Mouse (Mus musculus) limb, embryonic 11.5 days (tissue): ENCODE data around the gene Catspere2. TPM values are rescaled to one million over a fixed set of nuclear protein-coding genes. Genes with fewer than 3 reads are reported as not detected.
"Not testable (repeated sequence)": the region's sequence is repeated elsewhere in the genome, so short reads cannot be mapped to it uniquely, and the experiment has no call there.

Experiments
- ATAC-seq: fragments of 200-750 bp; cut with Nextera tagmentation; 2 replicates; pipeline ENCODE4 v1.8.0; 2017; ENCODE audit warnings: low read depth; ENCODE audit not compliant: insufficient number of reproducible peaks, low FRiP score, low TSS enrichment
- DNase-seq: peaks from one replicate; pipeline ENCODE4 v3.0.0-alpha.2; 2015; ENCODE audit warnings: low spot score
- H3K27ac ChIP-seq: fragments of 300-500 bp; sonication (generic); replicated peaks from 2 replicates; pipeline ENCODE4 v1.5.1; 2014; ENCODE audit warnings: low read depth, mild to moderate bottlenecking, low read length
- H3K27me3 ChIP-seq: fragments of 300-500 bp; sonication (generic); 2 replicates; pipeline ENCODE4 v1.6.1; 2014; ENCODE audit warnings: mild to moderate bottlenecking, low read length, mixed read lengths; ENCODE audit not compliant: control insufficient read depth, insufficient read depth
- H3K36me3 ChIP-seq: fragments of 300-500 bp; sonication (generic); 2 replicates; pipeline ENCODE4 v1.6.1; 2014; ENCODE audit warnings: mild to moderate bottlenecking, low read length, moderate library complexity, mixed read lengths; ENCODE audit not compliant: control insufficient read depth, insufficient read depth
- H3K4me1 ChIP-seq: fragments of 300-500 bp; sonication (generic); 2 replicates; pipeline ENCODE4 v1.6.1; 2014; ENCODE audit warnings: low read length, mixed read lengths; ENCODE audit not compliant: control insufficient read depth, insufficient read depth
- H3K4me2 ChIP-seq: fragments of 300-500 bp; sonication (generic); 2 replicates; pipeline ENCODE4 v1.6.1; 2014; ENCODE audit warnings: low read depth, mild to moderate bottlenecking, moderate library complexity; ENCODE audit not compliant: severe bottlenecking
- H3K4me3 ChIP-seq: fragments of 300-500 bp; sonication (generic); 2 replicates; pipeline ENCODE4 v1.5.1; 2014; ENCODE audit warnings: low read depth, low read length
- H3K9ac ChIP-seq: fragments of 300-500 bp; sonication (generic); 2 replicates; pipeline ENCODE4 v1.6.1; 2014; ENCODE audit warnings: mild to moderate bottlenecking, low read length
- H3K9me3 ChIP-seq: fragments of 300-500 bp; sonication (generic); 2 replicates; pipeline ENCODE4 v1.6.1; 2016; ENCODE audit warnings: low read length; ENCODE audit not compliant: control insufficient read depth
- whole genome bisulfite sequencing: fragments of 180-500 bp; shearing (Covaris S2); extraction: QIAGEN DNeasy Blood & Tissue Kit; methylation state at CpG from one replicate; pipeline ENCODE4 v1.1.7; 2014; 5-methylcytosine and 5-hydroxymethylcytosine counted together
- polyA plus RNA-seq: library from polyadenylated mRNA; unstranded; fragments of >200 nt; fragmentation: Nextera tagmentation; extraction: Ambion mirVana; gene quantifications from 2 replicates; pipeline ENCODE4 v1.2.1, GENCODE M21; 2014

The Catspere2 gene
- polyA plus RNA-seq, result 0.17 TPM in 1 of 2 replicates, not detected in the other

DNA sequence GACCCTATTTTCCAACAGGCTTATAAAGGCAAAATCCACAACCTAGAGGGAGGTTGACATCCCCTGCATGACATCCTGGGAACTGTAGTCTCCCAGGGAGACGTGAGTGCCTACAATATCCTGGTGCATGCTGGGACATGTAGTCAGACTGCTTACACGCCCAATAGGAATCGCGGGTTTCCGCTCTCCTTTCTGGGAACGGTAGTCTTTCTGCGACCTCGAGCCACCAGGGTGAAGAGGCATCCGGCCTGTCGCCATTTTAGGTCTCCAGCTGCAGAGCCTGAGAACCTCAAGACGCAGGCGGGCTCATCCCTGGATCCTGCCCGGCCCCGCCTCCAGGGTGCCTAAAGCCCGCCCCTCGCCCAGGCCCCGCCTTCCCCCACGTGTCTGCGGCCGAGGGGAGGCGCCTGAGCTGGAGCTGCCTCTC lies at the start of gene Catspere2:
Gene Catspere2 (plus strand): TSS at position 400 of the 427 bp plus-strand sequence.
- Histone ChIP-seq H3K4me3 (peak within 1 kb of the TSS; percentile 51), H3K9ac (peak within 1 kb of the TSS; percentile 34; the same call in 1 of the 2 replicates), H3K4me2 (peak within 1 kb of the TSS; percentile 54)
- ATAC-seq (peak; percentile 99), DNase-seq (peak; percentile 89)
- not testable (repeated sequence) for H3K4me1 ChIP-seq, H3K27ac ChIP-seq, H3K36me3 ChIP-seq, H3K9me3 ChIP-seq, H3K27me3 ChIP-seq
- under 1% methylated on average over 19 of the region's 21 CpGs for WGBS

DNA sequence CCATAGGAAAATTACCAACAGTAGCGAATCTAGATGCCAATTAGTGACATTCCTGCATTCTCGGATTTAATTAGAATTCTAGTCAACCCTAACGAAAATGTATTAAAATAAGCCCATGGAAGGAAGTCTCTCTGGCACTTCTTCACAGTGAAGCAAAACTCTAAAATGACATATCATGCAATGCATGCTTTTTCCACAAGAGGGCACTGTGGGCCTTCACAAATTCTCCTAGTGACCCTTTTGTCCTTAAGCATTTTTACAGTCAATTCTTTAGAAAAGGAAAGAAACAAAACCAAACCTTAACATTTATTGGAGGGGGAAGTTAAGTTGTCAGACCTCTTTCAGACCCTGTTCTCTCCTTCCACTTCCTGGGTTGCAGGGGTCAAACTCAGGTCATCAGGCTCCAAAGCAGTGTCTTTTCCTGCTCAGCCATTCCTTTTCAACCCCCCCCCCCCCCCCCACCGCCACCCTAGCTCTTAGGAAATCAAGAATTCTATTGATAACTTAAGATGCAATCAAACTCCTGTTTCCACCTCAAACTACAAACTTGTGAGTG lies 42.7 kb upstream of the Catspere2 start:
- H3K4me2 ChIP-seq, H3K27ac ChIP-seq, H3K36me3 ChIP-seq, H3K27me3 ChIP-seq, H3K9ac ChIP-seq, H3K4me3 ChIP-seq, H3K4me1 ChIP-seq, DNase-seq, H3K9me3 ChIP-seq: not testable (repeated sequence)
- WGBS, result 7% methylated on average over 3 of the region's 4 CpGs
- peak; percentile 8; the same call in 1 of the 2 replicates for ATAC-seq

DNA sequence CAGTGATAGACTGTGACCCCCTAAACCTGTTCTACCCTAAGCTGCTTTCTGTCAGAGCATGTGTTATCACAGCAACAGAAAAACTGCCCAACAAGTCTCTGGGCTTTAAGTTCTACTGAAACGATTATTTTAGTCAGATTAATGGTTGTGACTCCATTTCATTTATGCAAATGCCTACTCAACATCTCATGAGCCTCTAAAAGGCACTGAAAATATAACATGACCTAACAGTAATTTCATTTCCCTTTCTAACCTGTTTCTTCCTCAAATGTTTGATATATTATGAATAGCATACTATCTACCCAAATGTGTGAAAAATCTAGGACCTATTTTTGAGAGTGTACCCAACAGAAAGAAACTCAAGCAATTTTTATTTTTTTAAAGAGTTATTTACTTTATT lies 1.9 kb upstream of the Catspere2 start:
- ATAC-seq, result no peak
- DNase-seq, result no peak
- H3K9ac ChIP-seq, result no peak overlapping the region
- no peaks in the 10 kb centered on the region for H3K36me3 ChIP-seq
- H3K4me3 ChIP-seq, result no peak overlapping the region
- no peaks in the 10 kb centered on the region for H3K9me3 ChIP-seq
- no peaks in the 10 kb centered on the region for H3K27me3 ChIP-seq
- H3K4me2 ChIP-seq, result no peak overlapping the region
- no peaks in the 10 kb centered on the region for H3K4me1 ChIP-seq
- 73% methylated on average over 1 of the region's 1 CpGs for WGBS
- no peak overlapping the region for H3K27ac ChIP-seq

DNA sequence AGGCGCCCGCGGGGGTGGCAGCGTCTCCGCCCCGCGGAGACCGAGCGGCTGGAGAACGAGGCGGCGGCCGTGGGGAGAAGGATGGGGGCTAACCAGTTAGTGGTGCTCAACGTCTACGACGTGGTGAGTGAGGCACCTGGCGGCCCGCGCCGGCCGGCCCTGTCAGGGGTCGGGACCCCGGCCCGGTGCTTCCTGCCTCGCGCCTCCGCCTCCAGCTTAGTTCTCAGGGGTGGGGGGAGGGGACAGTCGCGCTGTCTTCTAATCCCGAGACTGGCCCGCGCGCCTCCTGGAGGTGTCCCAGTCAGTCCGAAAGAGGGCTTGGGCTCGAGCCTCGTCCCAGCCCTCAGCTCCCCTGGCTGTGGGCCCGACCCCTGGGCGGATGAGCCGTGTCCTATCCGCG lies 359 bp downstream of the Catspere2 start:
- WGBS, result under 1% methylated on average over 20 of the region's 41 CpGs
- not testable (repeated sequence) for DNase-seq, H3K27ac ChIP-seq

DNA sequence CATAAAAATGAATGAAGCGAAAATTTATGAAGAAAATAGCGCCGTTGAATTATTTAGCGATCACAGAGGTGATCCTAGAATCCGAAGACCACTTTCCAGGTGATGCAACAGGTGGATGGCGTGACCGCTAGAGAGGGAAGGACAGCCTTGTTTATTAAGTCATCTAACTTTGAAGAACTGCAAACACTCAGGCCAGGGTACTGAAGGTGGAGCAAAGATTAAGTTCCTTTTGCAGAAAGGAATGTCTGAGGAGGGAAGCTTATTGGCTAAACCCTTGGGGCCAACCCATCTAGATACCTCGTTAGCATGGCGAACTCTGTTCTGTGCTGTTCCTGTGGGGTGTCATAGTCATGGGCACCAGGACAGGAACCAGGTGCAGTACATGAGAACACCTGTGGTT lies 983 bp downstream of the Catspere2 start:
- DNase-seq, result no peak
- WGBS, result 58% methylated on average over 9 of the region's 9 CpGs
- no peak overlapping the region for H3K4me3 ChIP-seq

More for the DNA sequence above, 359 bp downstream of the Catspere2 start:
- H3K4me3 ChIP-seq, result peak overlapping the region; percentile 51
- not testable (repeated sequence) for H3K4me1 ChIP-seq, H3K36me3 ChIP-seq, H3K27me3 ChIP-seq, H3K9me3 ChIP-seq
- ATAC-seq, result peak; percentile 57
- peak overlapping the region; percentile 54 for H3K4me2 ChIP-seq
- H3K9ac ChIP-seq, result peak overlapping the region; percentile 34; the same call in 1 of the 2 replicates

DNA sequence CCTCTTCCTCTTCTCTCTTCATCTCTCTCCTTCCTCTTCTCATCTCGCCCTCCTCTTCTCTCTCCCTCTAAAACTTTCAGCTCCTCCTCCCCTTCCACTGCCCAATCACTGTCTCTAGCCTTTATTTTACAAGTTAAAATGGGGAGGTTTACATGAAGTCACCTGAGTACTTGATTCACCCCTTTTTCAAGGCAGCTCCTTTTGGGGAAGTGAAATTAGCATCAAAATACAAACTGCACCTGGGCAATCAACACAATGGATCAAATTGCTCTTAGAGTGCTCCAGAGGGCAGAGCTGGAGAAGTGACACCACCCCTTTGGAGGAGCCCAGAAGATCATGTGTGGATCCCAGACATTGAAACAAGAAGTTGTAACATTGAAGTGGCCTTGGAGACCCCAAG lies 4.3 kb downstream of the Catspere2 start:
- H3K27me3 ChIP-seq, H3K9me3 ChIP-seq, H3K9ac ChIP-seq, H3K4me3 ChIP-seq, DNase-seq, H3K36me3 ChIP-seq, H3K4me2 ChIP-seq, H3K4me1 ChIP-seq, ATAC-seq, H3K27ac ChIP-seq: not testable (repeated sequence)
- WGBS, result 78% methylated on average over 1 of the region's 1 CpGs

More for the DNA sequence above, 983 bp downstream of the Catspere2 start:
- Histone ChIP-seq H3K27me3 (no peaks in the 10 kb centered on the region), H3K9ac (no peak overlapping the region), H3K36me3 (no peaks in the 10 kb centered on the region), H3K27ac (no peak overlapping the region), H3K4me1 (no peaks in the 10 kb centered on the region), H3K9me3 (no peaks in the 10 kb centered on the region), H3K4me2 (peak overlapping the region; percentile 20; the same call in 1 of the 2 replicates)
- ATAC-seq, result no peak

DNA sequence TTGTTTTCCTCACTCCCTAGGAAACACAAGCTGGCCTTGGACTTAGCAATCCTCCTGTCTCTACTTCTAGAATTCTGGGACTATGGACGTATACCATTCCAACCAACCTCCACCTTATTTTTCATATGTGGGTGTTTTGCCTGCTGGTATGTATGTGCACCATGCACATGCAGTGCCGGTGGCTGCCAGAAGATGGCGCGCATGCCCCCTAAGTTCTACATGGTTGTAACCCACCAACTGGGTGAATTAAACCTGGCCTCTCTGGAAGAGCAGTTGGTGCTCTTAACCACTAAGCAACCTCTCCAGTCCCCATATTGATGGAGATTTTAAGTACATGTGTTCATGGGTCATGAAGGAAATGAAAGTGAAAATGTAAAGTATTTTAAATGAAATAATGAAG lies 89.6 kb downstream of the Catspere2 start:
- H3K4me3 ChIP-seq, H3K9ac ChIP-seq, H3K27me3 ChIP-seq, H3K4me1 ChIP-seq, H3K9me3 ChIP-seq, H3K27ac ChIP-seq, H3K36me3 ChIP-seq, ATAC-seq, H3K4me2 ChIP-seq: not testable (repeated sequence)
- peak; percentile 23 for DNase-seq
- WGBS, result 62% methylated on average over 4 of the region's 4 CpGs

DNA sequence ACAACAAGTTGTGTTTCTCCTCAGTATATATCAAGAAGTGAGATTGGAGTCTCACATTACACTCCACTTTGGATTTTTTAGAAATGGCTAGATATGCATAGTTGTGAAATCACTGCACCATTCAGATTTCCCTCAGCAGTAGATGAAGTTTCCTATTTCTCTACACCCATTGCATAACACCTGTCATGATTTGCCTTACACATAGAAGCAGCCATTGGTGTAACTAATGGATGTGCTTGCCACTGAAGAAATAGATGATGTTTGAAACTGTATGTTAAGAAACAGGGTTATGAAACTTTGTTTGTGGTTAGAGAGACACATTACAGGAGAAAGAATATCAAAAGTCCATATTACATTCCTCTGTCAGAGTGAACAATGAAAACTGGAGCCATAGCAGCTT lies 114.6 kb downstream of the Catspere2 start:
- H3K9ac ChIP-seq, ATAC-seq, H3K36me3 ChIP-seq, H3K4me2 ChIP-seq, H3K27ac ChIP-seq, H3K27me3 ChIP-seq, H3K4me1 ChIP-seq, H3K4me3 ChIP-seq, DNase-seq, H3K9me3 ChIP-seq: not testable (repeated sequence)

DNA sequence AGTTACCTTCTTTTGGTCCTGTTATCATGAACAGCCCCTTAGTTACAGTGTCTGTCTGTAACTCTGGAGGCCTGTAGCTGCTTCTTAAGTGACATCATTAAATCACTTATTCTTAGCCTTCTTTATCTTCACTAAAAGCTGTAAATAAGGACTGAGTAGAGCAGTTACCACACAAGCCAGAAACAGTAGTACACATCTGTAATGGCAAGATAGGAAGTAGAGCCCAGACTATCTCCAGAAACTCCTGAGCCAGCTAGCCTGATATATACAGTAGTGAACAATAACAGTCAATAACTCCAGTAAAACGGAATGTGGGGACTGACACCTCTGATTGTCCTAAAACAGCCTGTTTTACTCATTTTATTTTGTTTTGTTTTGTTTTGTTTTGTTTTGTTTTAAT lies 125.3 kb downstream of the Catspere2 start:
- H3K4me1 ChIP-seq, ATAC-seq, H3K36me3 ChIP-seq, H3K9me3 ChIP-seq, H3K27me3 ChIP-seq, H3K4me2 ChIP-seq, H3K27ac ChIP-seq, DNase-seq, H3K9ac ChIP-seq, H3K4me3 ChIP-seq: not testable (repeated sequence)
- 74% methylated on average over 1 of the region's 1 CpGs for WGBS
